Mouse (Mus musculus) layer of hippocampus, adult 9-11 months (tissue): ENCODE measurements around the gene Cish.

Experiments
- DNase-seq: peaks from one replicate; pipeline ENCODE4 v3.0.0; 2022

The Cish gene

GRCm38 (mm10) chr9:107324799-107325561 is 29.2 kb downstream of the Cish start:
- DNase-seq: no peak

GRCm38 (mm10) chr9:107325904-107326303 is 30.1 kb downstream of the Cish start:
- no peak for DNase-seq

GRCm38 (mm10) chr9:107327879-107328620 is 32.2 kb downstream of the Cish start:
- DNase-seq: no peak

- no peak for DNase-seq
Measured at GRCm38 (mm10) chr9:107330791-107331190, 35.0 kb downstream of the Cish start.

GRCm38 (mm10) chr9:107333686-107334085 is 37.9 kb downstream of the Cish start:
- DNase-seq: no peak

GRCm38 (mm10) chr9:107334356-107334755 is 38.5 kb downstream of the Cish start:
- DNase-seq: no peak

GRCm38 (mm10) chr9:107335046-107335445 is 39.2 kb downstream of the Cish start:
- no peak for DNase-seq

GRCm38 (mm10) chr9:107335909-107336308 is 40.1 kb downstream of the Cish start:
- peak; percentile 36 for DNase-seq

- no peak for DNase-seq
Measured at GRCm38 (mm10) chr9:107336386-107336785, 40.6 kb downstream of the Cish start.

- peak; percentile 79 for DNase-seq
Measured at GRCm38 (mm10) chr9:107338172-107338883, 42.5 kb downstream of the Cish start, which contains the start of gene Hemk1. Hemk1 (minus strand) TSS chr9:107338350.

- peak; percentile 92 for DNase-seq
Measured at GRCm38 (mm10) chr9:107340267-107340859, 44.5 kb downstream of the Cish start, which contains the start of gene 6430571L13Rik. 6430571L13Rik (plus strand) TSS chr9:107340602.

- no peak for DNase-seq
Measured at GRCm38 (mm10) chr9:107340911-107341645, 45.3 kb downstream of the Cish start.

- DNase-seq: no peak
Measured at GRCm38 (mm10) chr9:107342201-107342709, 46.4 kb downstream of the Cish start.

- DNase-seq: no peak
Measured at GRCm38 (mm10) chr9:107343146-107343943, 47.5 kb downstream of the Cish start.

- no peak for DNase-seq
Measured at GRCm38 (mm10) chr9:107344027-107344426, 48.2 kb downstream of the Cish start.

- no peak for DNase-seq
Measured at GRCm38 (mm10) chr9:107346081-107346480, 50.3 kb downstream of the Cish start.

- DNase-seq: no peak
Measured at GRCm38 (mm10) chr9:107347586-107348183, 51.9 kb downstream of the Cish start.

- DNase-seq: no peak
Measured at GRCm38 (mm10) chr9:107349321-107349720, 53.5 kb downstream of the Cish start.
